Mouse (Mus musculus) pancreas, adult 10 weeks (tissue): ENCODE measurements around the gene Sorcs1. TPM values are rescaled to one million over a fixed set of nuclear protein-coding genes. Genes with fewer than 3 reads are reported as not detected.

Experiments
- polyA plus RNA-seq: library from polyadenylated mRNA; stranded (reverse); fragments of 350-450 nt; fragmentation: Illumina TruSeq; extraction: RNeasy Lipid Tissue Mini Kit (QIAGEN cat#74804); gene quantifications from one replicate; pipeline ENCODE4 v1.2.3, GENCODE M21; 2015; ENCODE audit warnings: low read depth, low replicate concordance; ENCODE audit not compliant: insufficient read depth

Sorcs1 gene
- polyA plus RNA-seq: not detected

DNA sequence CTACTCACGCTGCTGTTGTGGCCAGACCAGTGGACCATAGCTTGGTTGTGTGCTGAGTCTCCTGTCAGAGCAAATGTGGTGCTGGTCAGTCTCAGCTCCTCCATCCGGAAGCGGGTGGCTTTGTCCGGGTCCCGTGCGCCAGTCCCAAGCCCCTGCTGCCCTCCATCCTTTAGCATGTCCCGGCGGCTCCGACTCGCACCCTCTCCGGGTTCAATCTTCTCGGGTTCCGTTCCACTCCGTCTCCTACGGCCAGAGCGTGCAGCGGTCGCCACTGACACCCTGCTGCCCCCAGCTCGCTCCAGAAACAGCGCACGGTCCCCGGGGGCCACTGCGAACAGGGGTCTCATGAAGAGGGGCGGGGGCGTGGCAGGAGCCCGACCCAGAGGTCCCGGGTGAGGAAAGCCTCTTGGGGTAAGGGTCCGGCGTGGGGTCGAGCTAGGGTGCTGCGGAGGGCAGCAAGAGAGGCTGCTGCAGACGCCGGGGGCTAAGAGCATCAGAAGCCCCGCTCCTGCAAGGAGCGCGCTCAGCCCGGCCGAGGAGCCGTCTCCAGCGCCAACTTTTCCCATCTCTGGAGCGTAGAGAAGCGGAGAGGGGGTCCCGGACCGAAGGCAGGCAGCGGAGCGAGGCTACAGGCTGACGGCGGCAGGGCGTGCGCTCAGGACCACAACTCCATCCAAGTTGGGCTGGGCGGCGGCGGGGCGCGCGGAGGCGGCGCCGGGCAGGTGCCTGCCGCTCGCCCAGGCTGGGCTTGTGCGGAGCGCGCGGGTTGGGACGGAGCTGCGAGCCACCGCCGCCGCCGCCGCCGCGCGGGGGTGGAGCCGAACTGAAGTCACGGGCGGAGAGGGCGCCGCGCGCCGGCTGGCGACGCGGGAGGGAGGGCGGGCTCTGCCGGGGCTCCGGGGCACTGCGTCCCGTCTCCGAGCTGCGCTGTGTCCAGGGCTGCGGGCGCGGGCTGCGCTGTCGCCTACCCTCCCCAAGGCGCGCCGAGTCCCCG is at the start of gene Sorcs1:
TSS of gene Sorcs1 (minus strand) at position 744 of the 994 bp plus-strand sequence.

